Comparison of ENCODE assay signal across 9 mouse cellular contexts in genomic region chrX:96162571-96162970, GRCm38 (mm10).
DNase-seq lines count a peak whose midpoint lies in the region; ATAC-seq lines count a peak whose summit lies in the region.
"Had no signal": no experiment of that assay in that cellular context is flagged by ENCODE, and none has a peak within 500 bp of the region (broad histone marks: within the 10 kb centered on the region; RNA-seq: fewer than 3 reads in every experiment).

No protein-coding gene starts in this region.

- no peaks in the 10 kb centered on the region for H3K27me3 ChIP-seq in hindbrain, embryonic 10.5 days (ENCODE audit: insufficient read depth, poor library complexity, severe bottlenecking)
- no peaks in the 10 kb centered on the region for H3K27me3 ChIP-seq in hindbrain, embryonic 14.5 days (ENCODE audit: control insufficient read depth, insufficient read depth, low read length)
- H3K27me3 ChIP-seq: neural tube, embryonic 13.5 days had no signal

- peak; percentile 2 for DNase-seq in hindbrain, embryonic 10.5 days (ENCODE audit: low spot score)
- DNase-seq in hindbrain, embryonic 14.5 days (ENCODE audit: low spot score) = no peak
- peak; percentile 42 for DNase-seq in CD4-positive helper T cell, adult 2 months (ENCODE audit: low read depth, low spot score)
- DNase-seq in R1 (ENCODE audit: low read depth, low spot score) = peak; percentile 46
- DNase-seq in kidney, adult 9 months = peak; percentile 34
- peak; percentile 10 to 18 for DNase-seq in thymus, postnatal 36 days
- no peak for DNase-seq in adrenal gland, adult 2 months
- no peak for DNase-seq in right cerebral cortex, adult 2 months (ENCODE audit: low spot score in 2 of 2)

- H3K9ac ChIP-seq in hindbrain, embryonic 14.5 days = no peak overlapping the region
- H3K9ac ChIP-seq: neural tube, embryonic 13.5 days had no signal

- no peak for ATAC-seq in hindbrain, embryonic 14.5 days (ENCODE audit: low FRiP score)

- no peak overlapping the region for H3K4me2 ChIP-seq in hindbrain, embryonic 14.5 days (replicated peaks)
- H3K4me2 ChIP-seq: neural tube, embryonic 13.5 days had no signal

- H3K4me3 ChIP-seq in hindbrain, embryonic 10.5 days = no peak overlapping the region
- H3K4me3 ChIP-seq in hindbrain, embryonic 14.5 days (replicated peaks; ENCODE audit: low read length) = no peak overlapping the region
- H3K4me3 ChIP-seq: neural tube, embryonic 13.5 days had no signal

- no peaks in the 10 kb centered on the region for H3K4me1 ChIP-seq in hindbrain, embryonic 10.5 days (replicated peaks)
- H3K4me1 ChIP-seq in hindbrain, embryonic 14.5 days (replicated peaks; ENCODE audit: control insufficient read depth, insufficient read depth, low read length) = no peaks in the 10 kb centered on the region
- H3K4me1 ChIP-seq: neural tube, embryonic 13.5 days had no signal

- H3K9me3 ChIP-seq in hindbrain, embryonic 10.5 days = no peaks in the 10 kb centered on the region
- H3K9me3 ChIP-seq in hindbrain, embryonic 14.5 days (ENCODE audit: control insufficient read depth, low read length) = no peaks in the 10 kb centered on the region
- H3K9me3 ChIP-seq: neural tube, embryonic 13.5 days had no signal

- peaks cover 50% of the 10 kb centered on the region for H3K36me3 ChIP-seq in hindbrain, embryonic 10.5 days
- H3K36me3 ChIP-seq in hindbrain, embryonic 14.5 days (replicated peaks; ENCODE audit: control insufficient read depth, insufficient read depth) = no peaks in the 10 kb centered on the region

- WGBS in hindbrain, embryonic 10.5 days = 85% methylated on average over 2 of the region's 2 CpGs
- 87% methylated on average over 2 of the region's 2 CpGs for WGBS in hindbrain, embryonic 14.5 days

- no peak overlapping the region for H3K27ac ChIP-seq in hindbrain, embryonic 10.5 days
- H3K27ac ChIP-seq in hindbrain, embryonic 14.5 days = no peak overlapping the region
- H3K27ac ChIP-seq: neural tube, embryonic 13.5 days had no signal

Comparison
In these comparisons a context has a peak if more than half of its experiments do, and no peak if none do; other contexts are left out.
1. DNase-seq: peak in hindbrain, embryonic 10.5 days (single experiment), CD4-positive helper T cell, adult 2 months (single experiment), R1 (single experiment), kidney, adult 9 months (single experiment) and thymus, postnatal 36 days (2 of 2); none in hindbrain, embryonic 14.5 days (single experiment), adrenal gland, adult 2 months (single experiment) and right cerebral cortex, adult 2 months (0 of 2).